In genomic region chr1:130192190-130193028, GRCm38 (mm10) we compare ENCODE assay signal across 7 mouse cellular contexts.
DNase-seq lines count a peak whose midpoint lies in the region; ATAC-seq and TF ChIP-seq lines count a peak whose summit lies in the region.

No protein-coding gene starts in this region.

- no peaks in the 10 kb centered on the region for H3K4me1 ChIP-seq in E14TG2a.4 (replicated peaks; ENCODE audit: low read depth, low read length)
- no peaks in the 10 kb centered on the region; the same call in 1 of the 2 replicates for H3K4me1 ChIP-seq in hindbrain, embryonic 16.5 days (ENCODE audit: control insufficient read depth, insufficient read depth, low read depth, low read length)
- no peaks in the 10 kb centered on the region for H3K4me1 ChIP-seq in neural tube, embryonic 12.5 days

- H3K27ac ChIP-seq in hindbrain, embryonic 16.5 days (ENCODE audit: low read depth, low read length) = no peak overlapping the region
- no peak overlapping the region for H3K27ac ChIP-seq in neural tube, embryonic 12.5 days

- H3K9me3 ChIP-seq in E14TG2a.4 (ENCODE audit: low read length) = no peaks in the 10 kb centered on the region
- no peaks in the 10 kb centered on the region for H3K9me3 ChIP-seq in hindbrain, embryonic 16.5 days (ENCODE audit: control insufficient read depth, low read length)
- H3K9me3 ChIP-seq in neural tube, embryonic 12.5 days = no peaks in the 10 kb centered on the region

- no peaks in the 10 kb centered on the region for H3K36me3 ChIP-seq in E14TG2a.4 (ENCODE audit: insufficient read depth, low read length)
- H3K36me3 ChIP-seq in hindbrain, embryonic 16.5 days (ENCODE audit: control insufficient read depth, insufficient read depth, low read length) = no peaks in the 10 kb centered on the region
- no peaks in the 10 kb centered on the region for H3K36me3 ChIP-seq in neural tube, embryonic 12.5 days

- no peak overlapping the region for H3K9ac ChIP-seq in hindbrain, embryonic 16.5 days (ENCODE audit: low read depth, low read length)
- H3K9ac ChIP-seq in neural tube, embryonic 12.5 days = no peak overlapping the region

- 44% methylated on average over 6 of the region's 6 CpGs for WGBS in hindbrain, embryonic 16.5 days
- 53% methylated on average over 6 of the region's 6 CpGs for WGBS in neural tube, embryonic 12.5 days

- H3K4me3 ChIP-seq in E14TG2a.4 (replicated peaks; ENCODE audit: low read length) = no peak overlapping the region
- no peak overlapping the region for H3K4me3 ChIP-seq in hindbrain, embryonic 16.5 days (ENCODE audit: low read length)
- no peak overlapping the region for H3K4me3 ChIP-seq in neural tube, embryonic 12.5 days

- TF ChIP-seq CTCF in E14TG2a.4 (conservative IDR thresholded peaks at IDR 0.05; ENCODE audit: low read length) = peak; percentile 34

- H3K27me3 ChIP-seq in E14TG2a.4 (ENCODE audit: insufficient read depth, low read length) = no peaks in the 10 kb centered on the region
- H3K27me3 ChIP-seq in hindbrain, embryonic 16.5 days (replicated peaks; ENCODE audit: control insufficient read depth, insufficient read depth, low read length) = no peaks in the 10 kb centered on the region
- no peaks in the 10 kb centered on the region for H3K27me3 ChIP-seq in neural tube, embryonic 12.5 days (replicated peaks)

- peak; percentile 33 for DNase-seq in MEL-GATA-1-ER (ENCODE audit: extremely low read depth, low read depth)
- DNase-seq in embryo, embryonic 11 days = peak; percentile 60
- peak; percentile 32 to 59 for DNase-seq in left cerebral cortex, postnatal 25 days (ENCODE audit: low spot score in 2 of 2)
- no peak for DNase-seq in testis, postnatal 14 days (ENCODE audit: low spot score)

- no peak overlapping the region for H3K4me2 ChIP-seq in hindbrain, embryonic 16.5 days (ENCODE audit: low read length)
- no peak overlapping the region for H3K4me2 ChIP-seq in neural tube, embryonic 12.5 days (replicated peaks)

- peak; percentile 85 for ATAC-seq in hindbrain, embryonic 16.5 days
- ATAC-seq in neural tube, embryonic 12.5 days (ENCODE audit: low FRiP score, low read depth) = peak; percentile 80

- intact Hi-C loops in left cerebral cortex, postnatal 25 days (cut with DNase I) = loop anchor here (5.0 to 10.0 kb wide), 3 partner anchors 348 to 1315 kb away; no protein-coding TSS in a partner anchor
